Mouse (Mus musculus) cerebellum, adult 11 months (tissue): ENCODE results near the gene Idi2.

Experiments
- DNase-seq: peaks from one replicate; pipeline ENCODE4 v3.0.0; 2022

Idi2 gene

DNA sequence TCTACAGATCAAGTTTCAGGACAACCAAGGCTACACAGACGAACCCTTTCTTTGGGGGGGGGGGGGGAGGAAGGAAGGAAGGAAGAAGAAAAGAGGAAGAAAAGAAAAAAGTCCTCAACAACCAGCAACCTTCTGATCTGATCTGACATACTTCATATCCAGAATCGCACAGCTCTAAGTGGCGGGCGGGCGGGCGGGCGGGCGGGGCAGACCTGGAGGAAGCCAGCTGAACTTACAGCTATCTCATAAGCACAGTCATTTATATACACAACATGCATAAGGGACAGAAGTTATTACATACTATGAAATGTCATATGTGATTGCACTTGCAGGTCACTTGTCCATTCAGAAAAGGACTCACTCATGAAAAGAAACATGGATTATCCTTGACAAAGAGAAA lies 46.8 kb downstream of the Idi2 start:
- no peak for DNase-seq

DNA sequence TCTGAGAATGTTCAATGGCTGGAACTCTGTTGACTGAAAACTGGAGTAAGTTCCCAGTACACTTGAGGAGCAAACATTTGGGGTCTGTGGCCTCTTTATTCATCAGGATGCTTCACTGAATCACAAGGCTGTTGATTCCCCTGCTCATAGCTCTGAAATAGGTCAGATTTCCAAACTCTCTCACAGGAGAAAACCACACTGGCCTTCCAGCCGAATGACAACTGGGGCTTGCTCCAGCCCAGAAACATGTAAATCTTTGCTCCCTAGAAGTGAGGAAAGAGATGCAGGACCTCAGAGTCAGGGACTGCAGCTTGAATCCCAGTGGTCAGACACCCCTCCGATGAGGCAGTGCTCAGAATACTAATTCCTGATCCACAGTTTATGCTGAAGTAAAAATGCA lies 50.6 kb downstream of the Idi2 start:
- no peak for DNase-seq
